Mouse (Mus musculus): Measurements from ENCODE around the gene Btbd6.

DNA sequence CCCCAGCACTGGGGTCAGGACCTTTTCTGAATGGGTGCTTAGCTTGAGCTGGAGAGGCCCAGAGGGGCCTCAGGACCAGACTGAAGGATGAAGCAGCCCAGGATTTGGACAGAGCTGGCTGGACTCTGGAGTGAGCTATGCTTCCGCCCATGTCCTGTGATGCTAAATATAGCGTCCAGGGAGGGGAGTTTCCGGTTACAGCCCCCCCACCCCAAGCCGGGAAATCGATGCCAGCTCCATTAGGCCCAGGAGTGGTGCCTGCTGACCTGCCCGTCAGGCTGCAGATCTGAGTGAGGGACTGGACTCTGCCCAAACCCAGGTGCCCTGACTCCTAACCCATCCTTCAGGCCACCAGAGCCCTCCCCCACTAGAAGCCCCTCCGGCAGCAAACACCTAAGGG is 43.6 kb upstream of the Btbd6 start:
- TF ChIP-seq GATA1 (IDR thresholded peaks at IDR 0.05; ENCODE audit: borderline replicate concordance, low read length) (no peak), FLI1 (IDR thresholded peaks at IDR 0.05; ENCODE audit: low read length) (no peak)

Measured in megakaryocyte, embryonic 14.5 days (primary cell).